Comparison of ENCODE assay signal across 14 mouse cellular contexts in the genomic region with DNA sequence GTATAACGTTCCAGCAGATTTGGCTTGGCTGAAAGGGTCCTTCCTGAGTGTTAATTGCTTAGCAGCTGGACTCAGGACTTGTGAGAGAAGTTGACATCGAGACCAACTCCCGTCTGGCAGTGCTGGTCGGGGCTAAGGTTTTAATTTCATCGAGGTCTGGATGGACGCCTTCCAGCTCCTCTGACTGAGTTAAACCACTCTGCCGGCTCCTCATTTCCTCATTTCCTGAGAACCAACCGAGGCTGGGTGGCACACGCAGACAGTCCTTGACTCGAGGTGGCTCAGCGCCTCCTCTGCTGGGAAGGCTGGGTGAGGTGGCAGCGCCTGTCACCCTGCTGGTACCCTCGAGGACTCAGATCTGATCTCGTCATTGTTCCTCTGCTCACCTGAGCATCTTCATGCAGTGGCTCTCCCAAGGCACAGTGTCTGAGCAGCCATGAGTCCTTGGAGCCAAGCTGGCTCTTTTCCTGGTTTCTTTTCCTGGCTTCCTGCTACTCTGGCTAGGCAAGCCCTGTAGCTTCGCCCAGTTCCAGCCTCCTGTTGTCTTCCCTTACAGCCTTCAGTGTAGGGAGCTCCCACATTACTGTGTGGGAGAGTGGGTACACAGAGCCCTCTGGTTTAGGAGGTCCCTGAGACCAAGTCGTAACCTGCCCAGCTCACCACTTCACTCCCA. TPM values are rescaled to one million over a fixed set of nuclear protein-coding genes. Genes with fewer than 3 reads are reported as not detected.
DNase-seq lines count a peak whose midpoint lies in the region; ATAC-seq lines count a peak whose summit lies in the region.
"Had no signal": no experiment of that assay in that cellular context is flagged by ENCODE, and none has a peak within 500 bp of the region (broad histone marks: within the 10 kb centered on the region; RNA-seq: fewer than 3 reads in every experiment).

No protein-coding gene starts in this region.

- H3K4me2 ChIP-seq in heart, embryonic 13.5 days = no peak overlapping the region
- no peak overlapping the region for H3K4me2 ChIP-seq in heart, embryonic 12.5 days
- no peak overlapping the region for H3K4me2 ChIP-seq in midbrain, embryonic 15.5 days
- H3K4me2 ChIP-seq: liver, embryonic 11.5 days; midbrain, embryonic 11.5 days; neural tube, embryonic 13.5 days had no signal

- H3K4me1 ChIP-seq in heart, embryonic 13.5 days = peaks cover 29% of the 10 kb centered on the region
- peaks cover 27% of the 10 kb centered on the region for H3K4me1 ChIP-seq in heart, embryonic 12.5 days (replicated peaks)
- H3K4me1 ChIP-seq in midbrain, embryonic 15.5 days = no peaks in the 10 kb centered on the region

- no peaks in the 10 kb centered on the region for H3K36me3 ChIP-seq in heart, embryonic 13.5 days
- no peaks in the 10 kb centered on the region for H3K36me3 ChIP-seq in heart, embryonic 12.5 days
- H3K36me3 ChIP-seq in midbrain, embryonic 15.5 days (replicated peaks) = no peaks in the 10 kb centered on the region
- H3K36me3 ChIP-seq: forebrain, embryonic 10.5 days; neural tube, embryonic 13.5 days had no signal

- peak overlapping the region; percentile 17; the same call in 1 of the 2 replicates for H3K27ac ChIP-seq in heart, embryonic 13.5 days (replicated peaks)
- no peak overlapping the region for H3K27ac ChIP-seq in heart, embryonic 12.5 days (ENCODE audit: poor library complexity, severe bottlenecking)
- H3K27ac ChIP-seq in midbrain, embryonic 15.5 days = no peak overlapping the region
- H3K27ac ChIP-seq: forebrain, embryonic 10.5 days; layer of hippocampus, adult 2 months; neural tube, embryonic 13.5 days had no signal

- H3K9ac ChIP-seq in heart, embryonic 13.5 days = no peak overlapping the region
- no peak overlapping the region for H3K9ac ChIP-seq in heart, embryonic 12.5 days
- no peak overlapping the region for H3K9ac ChIP-seq in midbrain, embryonic 15.5 days
- H3K9ac ChIP-seq: neural tube, embryonic 13.5 days had no signal

- H3K9me3 ChIP-seq in heart, embryonic 13.5 days = no peaks in the 10 kb centered on the region
- H3K9me3 ChIP-seq in heart, embryonic 12.5 days (replicated peaks) = no peaks in the 10 kb centered on the region
- H3K9me3 ChIP-seq in midbrain, embryonic 15.5 days = no peaks in the 10 kb centered on the region
- H3K9me3 ChIP-seq: forebrain, embryonic 10.5 days; neural tube, embryonic 13.5 days had no signal

- ATAC-seq in heart, embryonic 13.5 days (ENCODE audit: extremely low read depth, insufficient number of reproducible peaks, low FRiP score, low TSS enrichment) = no peak
- no peak for ATAC-seq in heart, embryonic 12.5 days (ENCODE audit: insufficient number of reproducible peaks, low FRiP score)
- ATAC-seq in erythroid progenitor cell, adult 5-6 weeks (replicated peaks; ENCODE audit: low FRiP score, poor library complexity, severe bottlenecking) = no peak
- no peak for ATAC-seq in midbrain, embryonic 15.5 days (replicated peaks)

- DNase-seq in adipocyte (ENCODE audit: low spot score) (peak; percentile 46), liver (no peak)
- DNase-seq in gastrocnemius, postnatal 10 days = peak; percentile 46
- peak; percentile 27 for DNase-seq in lung, postnatal 14 days

- WGBS in heart, embryonic 13.5 days = 57% methylated on average over 16 of the region's 16 CpGs
- 56% methylated on average over 16 of the region's 16 CpGs for WGBS in heart, embryonic 12.5 days
- 80% methylated on average over 16 of the region's 16 CpGs for WGBS in midbrain, embryonic 15.5 days

- no peaks in the 10 kb centered on the region for H3K27me3 ChIP-seq in heart, embryonic 13.5 days (replicated peaks)
- H3K27me3 ChIP-seq in heart, embryonic 12.5 days (replicated peaks) = no peaks in the 10 kb centered on the region
- no peaks in the 10 kb centered on the region for H3K27me3 ChIP-seq in midbrain, embryonic 15.5 days (replicated peaks)
- H3K27me3 ChIP-seq: CH12.LX; neural tube, embryonic 13.5 days had no signal

- no peak overlapping the region for H3K4me3 ChIP-seq in heart, embryonic 13.5 days
- no peak overlapping the region for H3K4me3 ChIP-seq in heart, embryonic 12.5 days
- no peak overlapping the region for H3K4me3 ChIP-seq in midbrain, embryonic 15.5 days
- H3K4me3 ChIP-seq: forebrain, embryonic 10.5 days; layer of hippocampus, adult 2 months; neural tube, embryonic 13.5 days had no signal

RNA-seq across cellular contexts. Expression of gene Map3k14, which starts 21.2 kb away (rescaled TPM):
- polyA plus RNA-seq in heart, embryonic 13.5 days (2015; fragmentation: Nextera tagmentation; extraction: Ambion mirVana) = 1.8 and 1.9 TPM in 2 replicates
- 2.0 and 2.6 TPM in 2 replicates for polyA plus RNA-seq in heart, embryonic 12.5 days (2016; fragmentation: Nextera tagmentation; extraction: Ambion mirVana)
- total RNA-seq in gastrocnemius, postnatal 10 days (2021) = 1 to 10 TPM; 3.3 to 5.0 TPM
- 2.9 and 3.8 TPM in 2 replicates for total RNA-seq in erythroid progenitor cell, adult 5-6 weeks (2015; ENCODE audit: low replicate concordance)
- total RNA-seq in erythroid progenitor cell, adult 5-6 weeks (2017; ENCODE audit: low replicate concordance) = 0.51 and 3.8 TPM in 2 replicates
- 3.9 and 5.0 TPM in 2 replicates for polyA plus RNA-seq in midbrain, embryonic 15.5 days (2015; fragmentation: Nextera tagmentation; extraction: Ambion mirVana)
